Mouse (Mus musculus): ENCODE results near the gene Grap2. TPM values are rescaled to one million over a fixed set of nuclear protein-coding genes. Genes with fewer than 3 reads are reported as not detected.
A peak's percentile ranks its signal among the peaks of the same experiment; 100 is the strongest.

The Grap2 gene
- polyA plus RNA-seq, 1 experiment: 0.08 TPM

DNA sequence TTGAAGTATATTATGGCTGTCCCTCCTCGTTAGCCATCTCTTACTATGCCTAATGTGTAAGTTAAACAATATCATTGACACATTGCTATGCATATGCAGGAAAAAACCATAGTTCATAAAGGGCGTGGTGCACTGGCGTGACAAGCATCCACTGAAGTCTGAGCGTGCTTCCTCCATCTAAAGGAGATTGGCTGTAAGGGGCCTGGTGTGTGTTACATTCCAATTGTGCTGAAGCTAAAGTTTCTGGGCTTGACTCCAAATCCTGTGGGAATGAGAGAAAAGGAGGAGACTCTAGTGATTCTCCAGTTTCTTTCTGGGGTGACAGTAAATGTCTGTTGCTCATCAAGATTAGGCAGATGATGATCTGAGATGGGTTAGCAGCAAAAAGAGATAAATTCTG lies 4.7 kb upstream of the Grap2 start:
- TF ChIP-seq CTCF (IDR thresholded peaks at IDR 0.05; ENCODE audit: borderline replicate concordance, insufficient read depth, low read depth, low read length) (no peak), POLR2A (IDR thresholded peaks at IDR 0.05; ENCODE audit: borderline replicate concordance, insufficient read depth, low read length) (no peak)

DNA sequence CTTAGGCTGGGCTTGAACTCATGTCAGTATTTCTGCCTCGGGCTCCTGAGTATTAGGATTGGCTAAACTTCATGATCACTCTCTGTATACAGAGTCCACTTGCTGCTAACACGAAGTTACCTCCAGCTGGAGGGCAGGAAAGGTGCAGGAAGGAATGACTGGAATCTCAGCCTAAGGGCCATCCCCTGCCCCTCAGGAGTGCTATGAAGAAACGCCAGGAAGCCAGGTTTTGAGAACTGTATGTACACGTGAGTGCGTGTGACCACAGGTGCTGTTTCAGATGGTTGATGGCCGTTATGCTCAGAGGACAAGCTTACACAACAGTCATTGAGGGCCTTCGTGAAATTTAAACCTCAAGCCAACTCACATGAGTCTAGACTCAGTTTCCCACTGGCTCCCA lies 3.2 kb upstream of the Grap2 start:
- no peak for TF ChIP-seq POLR2A (IDR thresholded peaks at IDR 0.05; ENCODE audit: borderline replicate concordance, insufficient read depth, low read length)
- TF ChIP-seq CTCF (IDR thresholded peaks at IDR 0.05; ENCODE audit: borderline replicate concordance, insufficient read depth, low read depth, low read length): no peak
- no peak for DNase-seq
- no peak overlapping the region for H3K4me3 ChIP-seq (replicated peaks; ENCODE audit: insufficient read depth, low read depth, low read length)
- H3K27me3 ChIP-seq (ENCODE audit: control insufficient read depth, insufficient read depth, low read length): no peaks in the 10 kb centered on the region
- no peaks in the 10 kb centered on the region; the same call in 1 of the 2 replicates for H3K4me1 ChIP-seq (ENCODE audit: control insufficient read depth, insufficient read depth, low read length)
- no peak overlapping the region for H3K27ac ChIP-seq (ENCODE audit: insufficient read depth, low read length)
- WGBS: 95% methylated on average over 7 of the region's 7 CpGs

More for the DNA sequence above, 4.7 kb upstream of the Grap2 start:
- no peak overlapping the region for H3K27ac ChIP-seq (ENCODE audit: insufficient read depth, low read length)
- no peak overlapping the region for H3K4me3 ChIP-seq (replicated peaks; ENCODE audit: insufficient read depth, low read depth, low read length)
- no peaks in the 10 kb centered on the region for H3K27me3 ChIP-seq (ENCODE audit: control insufficient read depth, insufficient read depth, low read length)
- no peak for DNase-seq
- 85% methylated on average over 4 of the region's 4 CpGs for WGBS
- no peaks in the 10 kb centered on the region for H3K4me1 ChIP-seq (ENCODE audit: control insufficient read depth, insufficient read depth, low read length)

DNA sequence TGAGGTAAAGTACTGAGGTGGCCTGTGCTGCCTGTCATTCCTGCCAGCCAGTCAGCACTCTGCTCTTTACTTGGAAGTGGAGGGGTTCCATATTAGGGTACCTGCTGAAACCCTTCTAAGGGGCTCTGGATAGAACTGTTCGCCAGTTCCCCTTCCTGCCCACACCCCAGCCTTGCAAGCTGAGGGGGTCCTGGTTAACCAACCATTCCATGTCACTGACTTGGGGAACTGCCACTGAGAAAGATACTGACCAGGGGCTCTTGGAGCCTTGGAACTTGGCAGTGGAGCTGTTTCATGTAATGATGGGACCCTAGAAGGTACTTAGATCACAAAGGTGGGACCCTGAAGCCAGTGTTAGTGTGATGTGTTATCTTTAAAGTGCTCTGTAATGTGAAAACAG lies 2.2 kb upstream of the Grap2 start:
- no peak overlapping the region for H3K27ac ChIP-seq (ENCODE audit: insufficient read depth, low read length)
- no peak overlapping the region for H3K4me3 ChIP-seq (replicated peaks; ENCODE audit: insufficient read depth, low read depth, low read length)
- H3K27me3 ChIP-seq (ENCODE audit: control insufficient read depth, insufficient read depth, low read length): no peaks in the 10 kb centered on the region
- TF ChIP-seq POLR2A (IDR thresholded peaks at IDR 0.05; ENCODE audit: borderline replicate concordance, insufficient read depth, low read length) (no peak), CTCF (IDR thresholded peaks at IDR 0.05; ENCODE audit: borderline replicate concordance, insufficient read depth, low read depth, low read length) (no peak)
- WGBS: 100% methylated on average over 1 of the region's 1 CpGs
- no peak for DNase-seq
- no peaks in the 10 kb centered on the region; the same call in 1 of the 2 replicates for H3K4me1 ChIP-seq (ENCODE audit: control insufficient read depth, insufficient read depth, low read length)

DNA sequence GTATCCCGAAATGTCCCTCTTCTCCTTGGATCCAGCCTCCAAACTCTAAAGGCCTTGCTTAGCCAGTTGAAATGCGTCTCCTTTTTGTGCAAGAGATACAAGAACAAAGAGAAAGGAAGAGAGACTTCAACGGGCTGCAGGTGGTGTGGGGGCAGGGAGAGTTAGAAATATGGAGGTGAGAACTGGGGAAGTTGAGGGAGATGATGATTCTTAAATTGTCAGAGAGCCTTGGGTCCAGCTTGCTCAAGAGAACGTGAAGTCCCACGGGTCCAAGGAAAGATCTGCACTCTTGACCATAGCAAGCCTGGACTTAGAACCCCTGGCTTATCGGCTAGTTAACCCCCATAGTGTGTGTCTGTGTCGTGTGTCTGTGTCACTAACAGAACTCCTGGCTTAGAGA lies 783 bp upstream of the Grap2 start:
- no peak for TF ChIP-seq CTCF (IDR thresholded peaks at IDR 0.05; ENCODE audit: borderline replicate concordance, insufficient read depth, low read depth, low read length)
- no peak for TF ChIP-seq POLR2A (IDR thresholded peaks at IDR 0.05; ENCODE audit: borderline replicate concordance, insufficient read depth, low read length)
- WGBS: 92% methylated on average over 7 of the region's 7 CpGs

DNA sequence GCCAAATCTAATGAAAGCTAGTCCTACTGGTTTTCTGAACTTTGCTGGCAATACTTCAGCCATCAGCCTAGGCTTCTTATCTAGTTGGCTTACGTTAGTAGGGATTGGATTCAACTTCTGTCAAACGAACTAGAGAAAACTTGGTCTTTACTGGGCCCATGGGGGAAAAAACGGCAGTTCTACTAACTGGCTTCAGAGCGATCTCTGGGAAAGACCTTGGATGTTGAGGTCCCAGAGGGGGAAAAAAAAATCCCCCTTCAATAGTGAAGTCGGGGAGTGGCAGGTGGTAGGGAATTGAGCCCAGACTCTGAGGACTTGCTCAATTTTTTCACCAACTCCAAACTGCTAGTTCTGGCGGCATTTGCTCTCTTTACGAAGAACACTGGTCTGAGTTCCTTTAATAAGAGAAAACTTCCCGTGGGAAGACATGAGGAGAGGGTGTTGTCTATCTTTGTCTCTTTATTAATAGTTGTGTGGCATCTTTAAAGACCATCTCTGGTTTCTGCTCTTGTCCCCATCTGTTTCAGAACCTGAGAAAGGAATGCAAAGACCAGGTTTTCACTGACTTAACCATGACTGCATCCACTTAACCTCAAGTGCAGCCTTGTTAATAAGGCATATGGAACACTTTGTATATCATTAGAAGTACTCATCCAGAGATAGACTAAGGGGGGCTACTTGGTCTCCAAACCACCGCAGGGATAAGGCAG lies 572 bp downstream of the Grap2 start:
- no peak for DNase-seq
- TF ChIP-seq POLR2A (IDR thresholded peaks at IDR 0.05; ENCODE audit: borderline replicate concordance, insufficient read depth, low read length) (no peak), CTCF (IDR thresholded peaks at IDR 0.05; ENCODE audit: borderline replicate concordance, insufficient read depth, low read depth, low read length) (no peak)
- WGBS: 92% methylated on average over 9 of the region's 9 CpGs

More for the DNA sequence above, 783 bp upstream of the Grap2 start:
- no peak for DNase-seq
- H3K27ac ChIP-seq (ENCODE audit: insufficient read depth, low read length): no peak overlapping the region
- H3K27me3 ChIP-seq (ENCODE audit: control insufficient read depth, insufficient read depth, low read length): no peaks in the 10 kb centered on the region
- no peak overlapping the region for H3K4me3 ChIP-seq (replicated peaks; ENCODE audit: insufficient read depth, low read depth, low read length)
- H3K4me1 ChIP-seq (ENCODE audit: control insufficient read depth, insufficient read depth, low read length): peaks cover 3% of the 10 kb centered on the region; the same call in 1 of the 2 replicates

DNA sequence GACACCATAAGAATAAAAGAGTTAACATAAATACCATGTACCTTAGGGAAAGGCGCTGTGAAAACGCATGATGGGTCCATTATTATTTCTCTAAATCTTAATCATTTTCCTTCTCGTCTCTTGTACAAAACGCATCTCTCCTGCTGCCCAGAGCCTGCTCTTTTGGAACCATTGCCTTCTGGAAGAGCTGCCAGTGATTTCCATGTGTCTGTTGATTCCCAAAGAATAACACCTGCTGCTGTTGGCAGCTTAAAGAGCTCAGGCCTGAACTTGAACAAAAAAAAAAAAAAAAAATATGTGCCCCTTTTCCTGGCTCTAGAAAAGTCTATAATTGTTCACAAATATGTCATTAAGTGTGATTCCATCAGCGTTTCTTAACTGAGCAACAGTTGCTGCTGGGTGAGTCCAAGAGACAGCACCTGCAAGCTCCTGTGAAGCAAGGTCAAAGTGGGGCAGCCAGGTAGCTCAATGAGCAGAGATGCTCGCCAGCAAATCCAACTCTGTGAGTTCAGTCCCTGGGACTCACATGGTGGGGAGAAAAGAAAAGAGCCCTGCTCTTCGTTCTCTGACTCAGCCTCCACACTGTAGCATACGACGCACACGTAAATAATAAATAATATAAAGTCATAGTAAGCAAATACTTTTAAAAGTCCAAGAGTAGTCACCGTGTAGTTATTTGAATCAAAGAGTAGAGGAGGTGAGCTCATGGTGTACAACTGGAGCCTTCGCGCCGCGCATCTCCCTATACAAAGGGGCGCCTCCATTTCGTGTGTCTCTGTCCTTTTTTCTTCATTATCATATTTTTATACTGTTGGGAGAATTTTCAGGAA lies 2.0 kb downstream of the Grap2 start:
- Histone ChIP-seq H3K4me1 (ENCODE audit: control insufficient read depth, insufficient read depth, low read length) (peaks cover 3% of the 10 kb centered on the region; the same call in 1 of the 2 replicates), H3K4me3 (replicated peaks; ENCODE audit: insufficient read depth, low read depth, low read length) (no peak overlapping the region), H3K27ac (ENCODE audit: insufficient read depth, low read length) (no peak overlapping the region), H3K27me3 (ENCODE audit: control insufficient read depth, insufficient read depth, low read length) (no peaks in the 10 kb centered on the region; the same call in 1 of the 2 replicates)
- 68% methylated on average over 17 of the region's 17 CpGs for WGBS
- TF ChIP-seq CTCF (IDR thresholded peaks at IDR 0.05; ENCODE audit: borderline replicate concordance, insufficient read depth, low read depth, low read length) (no peak), POLR2A (IDR thresholded peaks at IDR 0.05; ENCODE audit: borderline replicate concordance, insufficient read depth, low read length) (no peak)
- peak; percentile 26 to 72 for DNase-seq

More for the DNA sequence above, 572 bp downstream of the Grap2 start:
- Histone ChIP-seq H3K27me3 (ENCODE audit: control insufficient read depth, insufficient read depth, low read length) (no peaks in the 10 kb centered on the region), H3K4me3 (replicated peaks; ENCODE audit: insufficient read depth, low read depth, low read length) (no peak overlapping the region), H3K4me1 (ENCODE audit: control insufficient read depth, insufficient read depth, low read length) (peaks cover 3% of the 10 kb centered on the region; the same call in 1 of the 2 replicates), H3K27ac (ENCODE audit: insufficient read depth, low read length) (no peak overlapping the region)

DNA sequence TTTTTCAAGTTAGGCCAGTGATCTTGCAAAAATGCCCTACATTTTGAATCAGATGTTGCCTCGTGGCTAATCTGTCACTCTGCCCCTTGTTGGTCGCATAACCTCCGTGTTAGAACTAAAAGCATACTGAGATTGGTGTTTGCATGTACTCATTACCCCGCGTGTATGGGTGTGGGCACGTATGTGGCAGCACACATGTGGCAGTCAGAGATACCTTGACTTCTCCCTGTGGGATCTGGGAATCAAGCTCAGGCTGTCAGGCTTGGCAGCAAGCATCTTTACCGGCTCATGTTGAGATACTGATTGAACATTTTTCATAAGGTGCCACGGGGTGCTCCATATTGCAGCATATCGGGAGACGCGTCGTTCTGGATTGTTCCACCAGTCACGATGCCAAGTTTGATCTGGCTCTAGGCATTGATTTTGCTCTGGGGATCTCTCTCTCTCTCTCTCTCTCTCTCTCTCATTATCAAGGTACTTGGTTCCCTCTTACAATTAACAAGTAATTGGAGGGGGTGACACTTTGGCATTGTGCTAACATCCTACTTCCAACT lies 3.5 kb downstream of the Grap2 start:
- 61% methylated on average over 13 of the region's 13 CpGs for WGBS
- no peaks in the 10 kb centered on the region; the same call in 1 of the 2 replicates for H3K27me3 ChIP-seq (ENCODE audit: control insufficient read depth, insufficient read depth, low read length)
- H3K4me1 ChIP-seq (ENCODE audit: control insufficient read depth, insufficient read depth, low read length): peaks cover 3% of the 10 kb centered on the region; the same call in 1 of the 2 replicates
- TF ChIP-seq CTCF (IDR thresholded peaks at IDR 0.05; ENCODE audit: borderline replicate concordance, insufficient read depth, low read depth, low read length) (no peak), POLR2A (IDR thresholded peaks at IDR 0.05; ENCODE audit: borderline replicate concordance, insufficient read depth, low read length) (no peak)
- DNase-seq: no peak
- no peak overlapping the region for H3K27ac ChIP-seq (ENCODE audit: insufficient read depth, low read length)
- no peak overlapping the region for H3K4me3 ChIP-seq (replicated peaks; ENCODE audit: insufficient read depth, low read depth, low read length)
